Mouse (Mus musculus) liver, adult 2 months (tissue): ENCODE data around the gene Ttll5. TPM values are rescaled to one million over a fixed set of nuclear protein-coding genes. Genes with fewer than 3 reads are reported as not detected.
A peak's percentile ranks its signal among the peaks of the same experiment; 100 is the strongest.

Experiments used
- DNase-seq: peaks from one replicate; pipeline ENCODE4 v3.0.0-alpha.2; 2011; ENCODE audit warnings: low read depth, low spot score; ENCODE audit errors: extremely low read depth
- H3K27ac ChIP-seq: fragments of 200-500 bp; replicated peaks from 2 replicates; pipeline ENCODE4 v1.5.1; 2012; ENCODE audit warnings: low read depth, mild to moderate bottlenecking, control low read depth, inconsistent platforms, low read length; ENCODE audit not compliant: insufficient read depth
- H3K27me3 ChIP-seq: fragments of 200-500 bp; 2 replicates; pipeline ENCODE4 v1.6.1; 2012; ENCODE audit warnings: mild to moderate bottlenecking, moderate library complexity, low read length, inconsistent platforms; ENCODE audit not compliant: control insufficient read depth, insufficient read depth
- H3K36me3 ChIP-seq: fragments of 200-500 bp; 2 replicates; pipeline ENCODE4 v1.6.1; 2012; ENCODE audit warnings: low read length, inconsistent platforms; ENCODE audit not compliant: control insufficient read depth, insufficient read depth
- H3K4me1 ChIP-seq: fragments of 200-500 bp; 2 replicates; pipeline ENCODE4 v1.6.1; 2011; ENCODE audit warnings: low read length; ENCODE audit not compliant: control insufficient read depth, insufficient read depth
- H3K4me3 ChIP-seq: fragments of 200-500 bp; 2 replicates; pipeline ENCODE4 v1.5.1; 2011; ENCODE audit warnings: low read depth, mild to moderate bottlenecking, control low read depth, low read length, moderate library complexity; ENCODE audit not compliant: insufficient read depth
- H3K79me2 ChIP-seq: fragments of 200-500 bp; 2 replicates; pipeline ENCODE4 v1.6.1; 2012; ENCODE audit warnings: inconsistent platforms, mild to moderate bottlenecking, low read length, moderate library complexity; ENCODE audit not compliant: control insufficient read depth, insufficient read depth
- H3K9ac ChIP-seq: fragments of 200-500 bp; 2 replicates; pipeline ENCODE4 v1.6.1; 2012; ENCODE audit warnings: low read depth, mild to moderate bottlenecking, control low read depth, inconsistent platforms, low read length
- CTCF ChIP-seq: fragments of 200-500 bp; IDR thresholded peaks from 2 replicates; pipeline ENCODE4 v1.5.1; 2011; ENCODE audit warnings: low read depth, low read length, control low read depth
- POLR2A ChIP-seq: fragments of 200-500 bp; IDR thresholded peaks from 2 replicates; pipeline ENCODE4 v1.6.1; 2011; ENCODE audit warnings: low read length, control low read depth; ENCODE audit not compliant: insufficient read depth; ENCODE audit errors: extremely low read depth
- WGBS: fragments of 180-500 bp; shearing (Covaris S2); methylation state at CpG from one replicate; pipeline ENCODE4 v1.1.7; 2018; 5-methylcytosine and 5-hydroxymethylcytosine counted together
- polyA plus RNA-seq: library from polyadenylated mRNA; depleted of rRNA; stranded (reverse); fragments of >200 nt; gene quantifications from 2 replicates; pipeline ENCODE4 v1.2.3, GENCODE M21; 2012
- total RNA-seq: library from RNA; depleted of rRNA; stranded (reverse); fragments of >200 nt; gene quantifications from 2 replicates; pipeline ENCODE4 v1.2.3, GENCODE M21; 2014

The Ttll5 gene
- total and polyA plus RNA-seq, 2 experiments: 7.6 to 13.1 TPM

DNA sequence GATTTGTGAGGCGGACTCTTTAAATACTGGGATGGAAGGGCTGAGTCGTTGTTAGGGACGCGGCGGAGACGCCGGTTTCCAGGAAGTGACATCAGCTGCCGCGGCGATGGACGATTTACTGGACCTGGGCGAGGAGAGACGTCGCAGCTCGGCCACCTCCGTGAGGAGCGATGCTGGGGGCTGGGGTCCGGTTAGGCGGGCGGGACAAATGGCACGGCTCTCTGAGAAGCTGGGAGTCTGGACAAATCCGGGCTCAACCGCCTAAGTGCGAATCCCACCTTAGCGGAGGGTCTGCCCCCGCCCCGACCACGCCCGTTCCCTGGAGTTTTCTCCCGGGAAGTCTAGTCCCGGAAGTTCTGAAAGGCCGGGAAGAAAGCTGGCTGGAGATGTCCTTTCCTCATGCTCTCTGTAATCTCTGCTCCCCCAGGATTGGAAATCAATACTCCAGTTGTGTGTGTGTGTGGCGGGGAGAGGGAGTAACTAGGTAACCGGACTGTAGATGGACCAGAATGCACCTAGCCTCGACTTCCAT, 258.1 kb downstream of the Ttll5 start, which contains the start of gene Ift43:
Gene Ift43 (plus strand): TSS at position 61 of the 532 bp plus-strand sequence.
- under 1% methylated on average over 35 of the region's 35 CpGs for WGBS
- DNase-seq: peak; percentile 77
- H3K36me3 ChIP-seq: no peaks in the 10 kb centered on the region
- TF ChIP-seq POLR2A: 0 out of 2 replicates have a peak, but pooled peaks have one; percentile 29
- no peak for TF ChIP-seq CTCF
- peak within 1 kb of the TSS; percentile 51 for H3K27ac ChIP-seq
- peak within 1 kb of the TSS; percentile 75 for H3K4me3 ChIP-seq
- H3K4me1 ChIP-seq: peaks cover 2% of the 10 kb centered on the region; the same call in 1 of the 2 replicates
- peak within 1 kb of the TSS; percentile 27 for H3K9ac ChIP-seq
- no peaks in the 10 kb centered on the region for H3K79me2 ChIP-seq
- H3K27me3 ChIP-seq: 0 out of 2 replicates have a peak, but pooled peaks cover 2% of the 10 kb centered on the region

DNA sequence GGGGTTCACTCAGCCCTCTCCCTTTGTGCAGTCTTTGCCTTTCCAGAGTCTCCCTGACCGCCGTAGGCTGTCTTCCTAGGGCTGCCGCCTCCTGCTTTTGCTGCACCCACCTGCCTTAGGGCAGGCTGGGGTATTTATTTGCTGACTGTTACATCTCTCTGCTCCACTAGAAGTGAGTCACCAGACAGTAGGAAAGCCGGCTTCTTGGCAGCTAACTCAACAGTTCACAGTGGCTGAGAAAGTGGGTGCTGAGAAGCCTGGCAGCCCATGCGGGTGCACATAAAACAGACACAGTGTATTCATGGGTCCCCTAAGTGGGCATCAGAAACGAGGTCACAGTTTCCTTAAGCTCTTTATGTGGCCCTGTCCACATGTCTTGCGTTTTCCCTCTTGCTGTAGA, 261.4 kb downstream of the Ttll5 start:
- Histone ChIP-seq H3K4me1 (peaks cover 2% of the 10 kb centered on the region; the same call in 1 of the 2 replicates), H3K27ac (no peak overlapping the region), H3K79me2 (no peaks in the 10 kb centered on the region), H3K36me3 (no peaks in the 10 kb centered on the region), H3K27me3 (no peaks in the 10 kb centered on the region), H3K4me3 (no peak overlapping the region), H3K9ac (no peak overlapping the region)
- TF ChIP-seq CTCF (no peak), POLR2A (no peak)
- no peak for DNase-seq
- WGBS: 88% methylated on average over 7 of the region's 7 CpGs

GRCm38 (mm10) chr12:86086550-86086949, 262.1 kb downstream of the Ttll5 start:
- no peaks in the 10 kb centered on the region for H3K27me3 ChIP-seq
- TF ChIP-seq POLR2A (no peak), CTCF (no peak)
- no peak overlapping the region for H3K9ac ChIP-seq
- H3K4me3 ChIP-seq: no peak overlapping the region
- H3K36me3 ChIP-seq: no peaks in the 10 kb centered on the region
- H3K4me1 ChIP-seq: peaks cover 2% of the 10 kb centered on the region; the same call in 1 of the 2 replicates
- H3K79me2 ChIP-seq: no peaks in the 10 kb centered on the region
- WGBS: 79% methylated on average over 8 of the region's 8 CpGs
- DNase-seq: no peak
- no peak overlapping the region for H3K27ac ChIP-seq

DNA sequence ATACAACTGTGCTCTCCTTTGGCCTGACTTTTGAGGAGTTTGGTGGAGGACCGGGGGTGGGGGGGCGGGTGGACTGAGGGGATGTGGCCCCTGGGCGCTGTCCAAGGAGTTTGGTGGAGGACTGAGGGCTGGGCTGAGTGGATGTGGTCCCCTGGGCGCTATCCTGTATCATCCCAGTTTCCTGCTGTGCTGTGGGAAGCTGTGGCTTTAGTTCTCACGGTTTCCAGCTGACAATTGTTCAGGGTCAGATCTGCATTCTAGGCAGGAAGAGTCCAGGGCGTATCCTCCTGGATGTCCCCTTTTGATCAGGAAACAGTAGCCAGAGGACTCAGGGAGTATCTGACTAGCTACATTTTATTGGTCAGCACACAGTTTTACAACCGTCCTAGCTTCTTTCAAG, 263.6 kb downstream of the Ttll5 start:
- no peak for DNase-seq
- Histone ChIP-seq H3K79me2 (no peaks in the 10 kb centered on the region), H3K27me3 (no peaks in the 10 kb centered on the region), H3K36me3 (no peaks in the 10 kb centered on the region), H3K27ac (peak overlapping the region; percentile 48; the same call in 1 of the 2 replicates), H3K4me1 (no peaks in the 10 kb centered on the region), H3K9ac (no peak overlapping the region), H3K4me3 (no peak overlapping the region)
- WGBS: 85% methylated on average over 7 of the region's 7 CpGs
- no peak for TF ChIP-seq CTCF
- no peak for TF ChIP-seq POLR2A

DNA sequence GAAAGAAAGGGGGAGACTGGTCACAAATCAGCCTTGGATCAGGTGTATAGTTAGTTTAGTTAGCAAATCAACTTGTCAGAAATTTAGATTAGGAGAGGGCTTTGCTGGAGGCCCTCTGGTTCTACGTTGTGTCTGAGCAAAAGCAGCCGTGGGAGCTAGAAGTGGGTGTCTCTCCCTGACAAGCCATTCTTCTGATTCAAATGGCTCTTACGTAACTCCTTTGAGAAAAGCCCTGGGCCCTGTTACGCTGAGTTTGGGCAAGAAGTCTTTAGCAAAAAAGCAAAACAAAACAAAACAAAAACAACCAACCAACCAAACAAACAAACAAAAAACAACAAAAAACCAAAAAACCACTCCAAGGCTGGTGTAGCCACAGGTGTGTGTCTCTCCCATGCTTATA, 266.3 kb downstream of the Ttll5 start:
- TF ChIP-seq POLR2A: no peak
- H3K27ac ChIP-seq: no peak overlapping the region
- no peak overlapping the region for H3K9ac ChIP-seq
- H3K36me3 ChIP-seq: no peaks in the 10 kb centered on the region
- no peaks in the 10 kb centered on the region for H3K79me2 ChIP-seq
- no peaks in the 10 kb centered on the region for H3K4me1 ChIP-seq
- H3K4me3 ChIP-seq: no peak overlapping the region
- no peaks in the 10 kb centered on the region for H3K27me3 ChIP-seq
- DNase-seq: no peak
- WGBS: 88% methylated on average over 4 of the region's 4 CpGs

GRCm38 (mm10) chr12:86091601-86092132, 267.2 kb downstream of the Ttll5 start:
- TF ChIP-seq POLR2A: no peak
- no peak for TF ChIP-seq CTCF
- 78% methylated on average over 18 of the region's 18 CpGs for WGBS
- H3K9ac ChIP-seq: no peak overlapping the region
- H3K27me3 ChIP-seq: no peaks in the 10 kb centered on the region
- peak; percentile 17 for DNase-seq
- no peaks in the 10 kb centered on the region for H3K36me3 ChIP-seq
- no peak overlapping the region for H3K4me3 ChIP-seq
- no peak overlapping the region for H3K27ac ChIP-seq
- no peaks in the 10 kb centered on the region for H3K4me1 ChIP-seq
- H3K79me2 ChIP-seq: no peaks in the 10 kb centered on the region
